Mouse (Mus musculus) E14TG2a.4 (cell line): ENCODE data around the gene Ocel1.

Experiments used
- CTCF ChIP-seq: conservative IDR thresholded peaks from 2 replicates; pipeline ENCODE4 v1.5.1; 2014; ENCODE audit warnings: low read length
- NANOG ChIP-seq: IDR thresholded peaks from 2 replicates; pipeline ENCODE4 v1.6.1; 2014; ENCODE audit warnings: borderline replicate concordance, low read length, mixed read lengths

GRCm38 (mm10) chr8:71372427-71372826 is 1.3 kb downstream of the Ocel1 start:
- TF ChIP-seq CTCF (no peak), NANOG (no peak)
